Mouse (Mus musculus): ENCODE measurements around the gene Fgfr2. TPM values are rescaled to one million over a fixed set of nuclear protein-coding genes. Genes with fewer than 3 reads are reported as not detected.
"Not testable (repeated sequence)": the region's sequence is repeated elsewhere in the genome, so short reads cannot be mapped to it uniquely, and the experiment has no call there.

Fgfr2 gene
- total RNA-seq, 2 experiments from 2014 or later: 190 to 480 TPM

DNA sequence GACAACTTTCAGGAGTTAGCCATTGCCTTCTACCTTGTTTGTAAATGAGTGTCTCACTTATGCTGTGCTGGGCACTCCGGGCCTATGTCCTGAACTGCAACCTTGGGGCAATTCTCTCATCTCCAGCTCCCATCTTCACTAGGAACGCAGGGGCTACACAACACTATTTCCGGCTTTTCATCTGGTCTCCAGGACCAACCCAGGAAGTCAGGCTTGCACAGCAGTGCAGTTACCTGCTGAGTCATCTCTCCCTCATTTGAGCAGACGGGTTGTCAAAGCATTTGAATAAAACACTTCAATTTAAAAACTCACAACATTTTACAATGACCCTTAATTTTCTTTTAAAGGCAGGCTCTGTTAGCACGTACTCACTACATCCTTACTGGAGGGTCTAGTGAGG is 2612.9 kb downstream of the Fgfr2 start:
- DNase-seq: no peak

DNA sequence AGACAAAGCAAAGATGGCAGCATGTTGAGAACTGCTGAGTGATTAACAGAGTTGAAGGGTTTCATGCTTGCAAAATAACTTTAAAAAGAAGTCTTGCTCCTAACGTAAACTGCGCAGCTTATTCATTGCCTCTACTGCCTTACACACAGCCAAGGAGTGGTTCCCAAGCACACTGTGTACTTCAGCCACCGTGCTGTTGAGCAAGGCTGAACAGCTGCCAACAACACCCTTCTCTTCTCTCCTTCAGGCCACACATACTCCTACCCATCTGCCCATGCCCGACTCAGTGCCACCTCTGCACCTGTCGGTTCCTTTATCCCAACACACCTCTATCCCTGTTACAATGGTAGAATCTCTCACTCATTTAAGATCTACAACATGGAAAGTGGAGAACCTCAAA is 2620.1 kb downstream of the Fgfr2 start:
- no peak for DNase-seq

DNA sequence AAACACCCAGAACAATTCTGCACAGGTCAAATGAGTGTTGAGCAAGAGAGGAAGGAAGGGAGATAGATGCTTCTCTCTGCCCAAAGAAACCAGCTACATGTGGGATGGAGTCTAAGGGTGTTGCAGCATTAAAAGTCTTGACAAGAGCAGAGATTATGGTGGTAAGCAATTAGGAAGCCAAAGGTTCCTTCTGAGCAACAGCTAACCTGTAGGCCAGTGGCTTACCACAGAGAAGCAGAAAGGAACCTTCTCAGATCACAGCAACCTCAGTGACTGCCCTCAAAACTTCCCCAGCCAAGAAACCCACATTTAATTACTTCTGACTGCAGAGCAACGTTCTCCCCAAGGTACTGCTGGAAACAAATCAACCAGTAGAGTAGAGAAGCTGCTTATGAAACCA is 2621.7 kb downstream of the Fgfr2 start:
- DNase-seq: no peak

DNA sequence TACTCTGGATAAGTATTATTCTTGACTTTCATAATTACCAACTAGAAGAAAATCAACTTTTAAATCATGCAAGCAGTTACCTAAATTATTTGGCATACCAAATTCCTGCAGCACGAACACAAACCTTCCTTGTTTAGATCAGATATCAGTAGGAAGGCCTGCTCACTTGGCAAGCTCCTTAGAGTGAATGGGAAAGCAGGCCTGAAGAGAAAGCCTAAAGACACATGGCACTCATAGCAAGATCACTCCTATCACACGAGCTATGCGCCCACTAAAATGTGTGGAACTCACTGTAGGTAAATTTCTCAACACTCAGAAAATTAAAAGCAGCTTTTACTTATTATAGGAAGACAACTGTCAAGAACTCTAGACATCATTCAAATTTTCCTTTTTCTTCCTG is 2629.8 kb downstream of the Fgfr2 start:
- DNase-seq: no peak

DNA sequence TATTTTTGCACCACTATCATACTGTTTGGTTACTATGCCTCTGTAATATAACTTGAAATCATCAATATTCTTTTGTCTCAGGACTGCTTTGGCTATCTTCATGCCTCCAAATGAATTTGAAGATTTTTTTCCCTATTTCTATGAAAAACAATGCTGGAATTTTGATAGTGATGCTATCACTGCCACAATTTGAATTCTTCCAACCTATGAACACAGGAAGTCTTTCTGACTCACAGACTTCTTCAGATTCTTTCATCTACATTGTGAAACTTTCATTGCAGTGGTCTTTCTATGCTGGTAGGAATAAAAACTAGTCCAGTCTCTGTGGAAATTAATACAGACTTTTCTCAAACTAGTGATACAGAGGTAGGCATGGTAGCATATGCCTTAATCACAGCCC is 2631.1 kb downstream of the Fgfr2 start:
- no peak for DNase-seq

DNA sequence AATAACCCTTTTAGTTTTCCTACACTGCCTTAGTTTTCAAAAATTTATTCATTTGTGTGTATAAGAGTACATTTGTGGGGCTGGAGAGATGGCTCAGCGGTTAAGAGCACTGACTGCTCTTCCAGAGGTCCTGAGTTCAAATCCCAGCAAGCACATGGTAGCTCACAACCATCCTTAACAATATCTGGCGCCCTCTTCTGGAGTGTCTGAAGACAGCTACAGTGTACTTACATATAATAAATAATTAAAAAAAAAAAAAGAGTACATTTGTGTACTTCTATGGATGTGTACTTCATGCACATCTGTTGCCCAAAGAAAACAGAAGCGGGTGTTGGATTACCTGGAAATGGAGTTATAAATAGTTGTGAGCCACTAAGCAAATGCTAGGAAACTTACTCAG is 2644.1 kb downstream of the Fgfr2 start:
- DNase-seq: peak in 1 of 2 experiments; percentile 10

DNA sequence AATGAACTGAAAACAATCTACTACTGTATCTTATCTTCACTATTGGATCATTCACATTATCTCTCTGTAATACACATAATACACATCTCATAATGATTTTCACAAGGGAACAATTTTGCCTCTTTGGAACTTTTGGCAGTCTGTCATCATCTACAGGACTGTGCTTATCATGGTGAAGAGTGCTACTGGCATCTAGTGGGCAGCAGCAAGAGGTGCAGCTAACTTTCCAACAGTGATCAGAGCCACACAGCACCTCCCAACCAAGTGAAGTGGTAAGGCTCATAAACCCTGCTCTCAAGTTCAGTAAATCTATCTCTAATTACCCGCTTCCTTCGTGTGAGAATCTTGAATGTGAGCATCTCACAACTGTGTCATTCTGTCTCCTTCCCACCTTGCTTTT is 2647.2 kb downstream of the Fgfr2 start:
- peak; percentile 56 to 61 for DNase-seq

DNA sequence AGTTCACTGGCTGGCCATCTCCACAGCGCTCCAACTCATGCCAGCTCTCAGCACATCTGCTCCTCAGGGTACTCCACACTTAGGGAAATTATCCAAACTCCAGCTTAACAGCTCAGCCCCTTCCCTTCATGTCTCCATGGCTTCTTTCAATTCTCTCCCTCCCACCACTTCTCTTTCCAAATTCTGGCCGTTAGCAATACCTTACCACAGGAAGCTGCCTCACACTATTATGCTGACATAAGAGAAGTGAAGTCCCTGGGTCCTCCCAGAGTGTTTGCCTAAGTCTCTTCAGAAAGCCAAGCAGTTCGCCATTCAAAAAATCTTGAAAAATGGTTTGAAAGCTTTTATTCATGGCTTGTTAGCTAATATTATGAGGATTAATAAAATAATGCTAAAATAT is 2649.3 kb downstream of the Fgfr2 start:
- no peak for DNase-seq

DNA sequence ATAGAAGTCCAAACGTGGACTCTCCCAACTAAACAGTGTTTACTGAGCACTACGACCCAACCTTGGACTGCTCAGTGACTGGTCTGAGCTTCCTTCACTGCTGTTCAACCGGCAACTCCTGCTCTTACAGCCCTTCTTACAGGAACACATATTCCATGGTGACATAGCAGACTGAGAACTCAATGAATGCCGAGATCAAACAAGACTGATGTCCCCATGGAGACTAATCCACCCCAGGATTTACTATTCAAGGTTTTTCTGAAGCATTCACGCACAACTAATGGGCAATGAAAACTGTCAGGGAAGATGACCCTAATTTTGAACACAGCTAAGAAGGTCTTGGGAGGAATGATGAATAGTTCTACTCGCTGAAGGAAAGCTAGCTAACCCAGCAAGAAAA is 2650.5 kb downstream of the Fgfr2 start:
- no peak for DNase-seq

DNA sequence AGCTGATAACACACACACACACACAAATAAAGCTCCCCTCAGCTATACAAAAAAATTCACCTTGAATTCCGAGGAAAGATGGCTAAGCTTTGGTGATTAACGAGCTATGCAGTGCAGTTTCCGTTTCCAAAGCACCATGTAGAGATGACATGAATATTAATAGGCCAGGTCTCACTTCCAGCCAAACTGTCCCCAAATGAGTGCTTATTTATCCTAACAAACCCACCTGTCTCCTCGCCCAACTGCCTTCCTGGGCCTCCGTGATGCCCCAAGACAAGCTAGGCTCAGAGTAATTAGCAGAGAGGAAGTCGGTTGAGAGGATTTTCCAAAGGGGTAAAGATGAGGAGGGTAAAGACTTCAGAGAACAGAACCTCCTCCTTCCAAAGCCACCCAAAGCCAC is 2652.1 kb downstream of the Fgfr2 start:
- no peak for DNase-seq

DNA sequence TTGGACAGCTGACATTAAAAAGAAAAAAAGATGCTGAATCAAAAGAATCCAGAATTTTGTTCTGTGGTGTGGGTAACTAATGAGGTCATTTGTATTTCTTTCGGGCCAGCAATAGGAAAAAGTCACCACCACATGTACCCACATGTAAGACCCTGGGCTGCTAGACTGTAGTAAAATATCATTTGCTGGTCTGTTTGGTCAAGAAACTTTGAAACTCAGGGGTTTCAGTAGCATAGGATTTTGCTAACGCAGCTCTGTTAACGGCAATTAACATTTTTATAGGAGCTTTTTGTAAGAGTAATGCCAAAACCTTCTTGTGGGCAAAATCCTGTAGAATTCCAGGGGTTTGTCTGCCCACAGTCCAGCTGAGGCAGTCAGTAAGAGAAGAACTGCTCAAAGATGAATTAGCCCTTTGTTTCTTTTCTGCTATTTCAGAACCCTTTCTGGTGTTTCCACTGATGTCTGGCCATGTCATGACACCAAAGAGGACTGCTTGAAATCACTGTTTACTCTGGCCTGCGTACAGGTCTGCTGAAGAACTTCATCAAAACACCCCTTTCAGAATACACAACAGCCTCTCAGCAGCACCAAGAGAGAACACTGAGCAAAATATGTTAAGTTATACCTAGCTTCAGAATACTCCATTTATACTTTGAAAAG is 2667.4 kb downstream of the Fgfr2 start:
- DNase-seq: no peak

DNA sequence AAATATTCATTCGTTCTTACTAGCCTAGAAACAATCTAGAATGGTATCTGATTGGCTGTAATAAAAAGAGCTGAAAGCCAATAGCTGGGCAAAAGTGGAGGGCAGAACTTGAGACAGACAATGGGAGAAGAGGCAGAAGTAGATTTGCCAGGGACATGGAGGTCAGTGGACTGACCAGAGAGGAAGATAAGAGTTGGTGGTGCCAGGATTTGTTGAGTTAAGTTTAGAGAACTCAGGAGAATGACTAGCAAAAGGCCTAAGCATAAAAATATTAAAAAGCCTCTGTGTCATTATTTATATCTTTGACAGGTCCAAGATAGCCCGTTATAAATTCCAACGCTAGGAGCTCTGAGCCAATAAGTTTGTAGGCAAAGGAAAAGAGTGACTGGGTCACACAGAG is 2668.9 kb downstream of the Fgfr2 start:
- peak in 1 of 2 experiments; percentile 9 for DNase-seq

DNA sequence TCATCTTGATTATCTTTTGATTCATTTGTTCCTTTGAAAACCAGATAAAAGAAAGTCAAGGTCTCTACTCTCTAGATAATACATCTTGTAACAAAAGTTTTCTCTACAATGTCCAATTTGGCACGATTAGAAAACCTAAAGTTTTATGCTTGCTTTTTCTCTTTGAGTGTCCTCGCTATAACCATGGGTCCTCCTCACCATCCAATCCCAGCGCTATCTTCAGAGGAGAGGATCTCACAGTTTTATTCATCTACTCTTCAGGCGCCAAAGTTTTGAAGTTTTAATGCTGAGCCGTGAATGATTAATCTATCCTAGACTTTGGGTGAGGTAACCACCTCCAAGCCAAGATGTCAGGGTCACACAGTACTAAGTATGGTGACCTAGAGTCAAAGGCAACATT is 2687.4 kb downstream of the Fgfr2 start:
- DNase-seq: peak in 1 of 2 experiments; percentile 15

DNA sequence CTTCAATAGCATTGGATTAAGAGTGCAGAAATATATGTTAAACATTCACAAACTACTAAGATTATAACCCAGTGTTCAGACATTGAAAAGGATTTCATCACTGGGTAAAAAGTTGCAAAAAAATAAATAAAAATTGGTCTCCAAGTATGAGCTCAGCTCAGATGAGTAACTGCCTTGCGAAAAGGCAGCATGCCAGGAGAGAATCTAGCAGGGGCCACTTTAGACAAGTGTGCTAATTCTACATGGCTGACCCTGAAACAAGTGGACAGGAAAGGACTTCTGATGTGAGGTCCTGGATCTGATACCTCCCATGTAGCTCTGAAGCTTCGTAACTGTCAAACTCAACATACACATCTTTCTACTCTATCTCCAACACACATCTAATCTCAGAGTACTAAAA is 2691.0 kb downstream of the Fgfr2 start:
- DNase-seq: peak; percentile 80 to 81

DNA sequence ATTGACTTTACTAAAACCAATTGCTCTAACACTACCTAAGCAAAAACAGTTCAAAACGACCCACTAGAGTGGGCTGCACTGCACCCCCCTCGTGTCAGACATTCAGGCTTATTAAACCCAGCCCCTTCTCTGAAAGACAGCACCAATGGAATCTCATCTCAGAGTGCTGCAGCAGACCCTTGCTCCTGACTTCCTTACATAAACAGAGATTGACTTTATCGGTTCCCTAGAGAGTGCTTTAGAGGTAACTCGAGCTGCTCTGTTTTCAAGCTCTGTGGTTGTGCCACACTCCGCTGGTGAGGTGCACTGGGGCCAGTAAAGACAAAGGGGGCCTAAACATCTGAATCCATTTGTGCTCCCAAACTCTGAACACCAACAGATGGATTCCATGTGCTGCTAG is 2696.6 kb downstream of the Fgfr2 start:
- no peak for DNase-seq

DNA sequence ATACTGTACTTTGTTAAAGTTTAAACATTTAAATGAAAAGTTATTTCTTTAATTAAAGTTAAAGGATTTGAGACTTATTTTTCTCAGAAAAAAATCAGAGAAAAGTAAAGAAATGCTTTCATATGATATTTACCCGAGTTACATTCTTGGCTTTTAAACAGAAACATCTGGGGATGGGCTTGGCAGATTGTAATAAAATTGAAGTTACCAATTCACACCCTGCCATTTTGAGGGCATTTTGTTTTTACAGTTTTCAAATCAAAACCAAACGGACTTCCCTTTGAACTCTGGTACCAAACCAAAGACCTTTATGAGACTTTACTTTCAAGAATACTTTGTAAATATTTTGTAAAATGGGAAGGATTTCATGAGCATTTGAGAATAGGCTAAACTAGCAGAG is 2697.2 kb downstream of the Fgfr2 start:
- DNase-seq: no peak

DNA sequence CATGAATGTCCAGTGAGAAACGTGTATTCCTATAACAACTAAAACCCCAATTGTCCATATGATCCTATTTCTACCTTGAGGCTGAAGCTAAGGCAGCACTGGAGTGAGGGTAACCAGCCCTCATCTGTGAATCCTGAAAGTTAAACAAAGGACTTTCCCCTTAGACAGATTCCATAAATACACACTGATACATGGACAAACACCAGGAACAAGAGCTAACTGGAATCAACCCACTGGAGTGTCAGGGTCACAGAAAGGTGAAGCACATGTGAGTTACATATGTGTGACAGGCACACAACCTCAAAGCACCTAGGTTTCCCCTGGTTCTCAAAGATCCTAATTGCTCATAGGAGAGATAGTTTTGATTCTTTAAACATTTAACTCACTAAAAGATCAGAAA is 2703.2 kb downstream of the Fgfr2 start:
- no peak for DNase-seq

DNA sequence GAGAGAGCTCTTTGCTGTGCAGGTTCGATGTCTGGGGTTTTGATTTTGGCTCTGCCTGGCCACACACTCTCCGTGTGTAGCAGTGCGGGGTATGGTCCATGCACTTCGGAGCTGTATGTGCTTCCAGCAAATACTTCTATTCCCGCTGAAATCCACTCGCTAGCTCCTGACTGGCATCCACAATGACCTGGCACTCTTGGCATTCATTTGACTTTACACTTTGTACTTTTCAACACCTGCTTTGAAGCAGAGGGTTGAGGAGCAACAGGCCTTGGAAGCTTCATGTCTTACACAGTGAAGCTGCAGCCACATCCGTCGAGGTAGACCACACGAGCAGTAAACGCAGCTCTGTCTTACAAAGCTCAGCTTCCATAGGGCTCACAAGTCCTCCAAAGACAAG is 2715.5 kb downstream of the Fgfr2 start:
- no peak for DNase-seq

DNA sequence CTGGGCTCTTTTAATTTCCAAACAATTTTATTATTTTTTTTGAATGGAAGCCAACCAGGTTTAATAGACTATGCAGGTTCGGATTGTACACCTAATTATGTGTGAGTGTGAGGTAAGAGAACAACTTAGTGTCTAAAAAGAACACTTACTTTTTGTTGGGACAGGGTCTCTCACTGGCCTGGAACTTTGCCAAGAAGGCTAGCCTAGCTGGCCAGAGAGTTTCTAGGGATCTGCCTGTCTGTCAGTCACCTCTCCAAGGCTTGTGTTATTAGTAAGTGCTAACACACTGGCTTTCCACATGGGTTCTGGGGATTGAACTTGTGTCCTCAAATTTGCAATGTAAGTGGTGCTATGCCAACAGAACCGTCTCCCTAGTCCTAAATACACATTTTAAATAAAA is 2719.8 kb downstream of the Fgfr2 start:
- DNase-seq: no peak

DNA sequence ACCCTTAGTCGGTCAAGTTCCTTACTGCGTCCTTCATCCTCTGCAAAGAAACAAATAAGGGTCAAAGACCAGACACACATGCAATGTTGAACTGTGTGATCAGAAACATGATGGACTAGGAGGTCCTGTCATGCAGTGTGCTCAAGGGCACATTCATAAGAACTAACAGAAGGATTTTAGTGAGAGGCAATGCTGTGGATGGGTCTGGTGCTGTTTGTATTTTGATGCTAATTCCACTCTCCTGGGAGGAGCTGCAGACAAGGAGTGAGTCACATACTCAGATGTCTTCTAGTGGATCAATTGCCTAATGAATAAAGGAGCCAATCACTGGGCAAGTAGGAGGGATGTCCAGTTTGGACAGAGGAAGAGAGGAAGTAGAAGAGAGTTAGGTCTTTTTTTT is 2728.5 kb downstream of the Fgfr2 start:
- DNase-seq: no peak

DNA sequence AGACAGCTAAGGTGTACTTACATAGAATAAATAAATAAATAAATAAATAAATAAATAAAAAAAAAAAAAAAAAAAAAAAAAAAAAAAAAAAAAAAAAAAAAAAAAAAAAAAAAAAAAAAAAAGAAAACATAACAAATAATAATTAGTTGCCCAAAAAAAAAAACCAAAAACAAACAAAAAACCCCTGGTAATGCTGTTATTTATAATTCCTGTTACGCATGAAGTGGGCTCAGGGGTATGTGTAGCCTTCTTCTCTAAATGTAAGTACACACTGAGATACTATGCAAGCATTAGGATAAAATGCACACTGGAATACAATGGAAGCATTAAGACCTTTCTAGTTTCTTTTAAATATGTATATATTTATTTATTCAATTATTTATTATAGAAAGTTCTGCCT is 2733.1 kb downstream of the Fgfr2 start:
- DNase-seq: not testable (repeated sequence)

DNA sequence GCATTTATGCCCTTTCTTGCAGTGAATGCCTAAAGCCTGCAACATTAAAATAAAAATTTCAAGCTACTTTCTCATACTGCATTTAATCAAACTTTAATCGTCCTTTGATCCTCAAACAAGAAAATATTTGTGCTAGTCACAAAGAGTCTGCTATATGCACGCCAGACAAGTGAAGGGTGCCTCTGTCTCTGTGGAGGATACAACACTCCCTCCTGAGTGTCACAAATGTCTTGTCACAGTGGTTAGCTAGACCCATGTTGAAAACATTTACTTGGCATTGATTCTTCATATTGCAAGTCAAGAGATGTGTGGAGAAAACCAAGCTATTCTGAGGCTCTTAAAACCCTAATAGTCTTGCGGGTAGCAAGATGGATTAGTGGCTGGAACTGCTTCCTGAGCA is 2736.8 kb downstream of the Fgfr2 start:
- DNase-seq: no peak

DNA sequence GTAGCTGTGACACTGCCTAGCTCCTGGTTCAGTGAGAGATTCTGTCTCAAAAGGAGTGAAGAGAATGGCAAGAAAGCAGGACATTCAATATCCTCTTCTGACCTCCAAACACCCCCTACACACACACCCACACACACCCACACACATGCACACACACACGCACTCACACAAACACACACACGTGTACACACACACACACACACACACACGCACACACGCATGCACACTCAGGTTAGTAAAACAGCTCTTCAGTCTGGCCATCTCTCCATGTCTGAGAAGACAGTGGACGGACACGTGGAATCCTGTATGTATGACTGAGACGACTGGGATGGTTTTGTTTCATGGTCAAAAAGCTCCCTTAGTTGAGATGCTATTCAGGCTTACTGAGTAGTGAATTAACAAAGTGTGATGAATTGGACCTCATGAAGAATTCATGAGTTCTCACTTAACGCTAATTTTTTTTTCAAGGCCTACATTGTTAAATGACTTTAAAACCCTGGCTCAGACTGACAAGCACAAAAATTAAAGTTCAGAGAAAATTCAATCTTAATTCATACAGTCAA is 2737.3 kb downstream of the Fgfr2 start:
- no peak for DNase-seq

DNA sequence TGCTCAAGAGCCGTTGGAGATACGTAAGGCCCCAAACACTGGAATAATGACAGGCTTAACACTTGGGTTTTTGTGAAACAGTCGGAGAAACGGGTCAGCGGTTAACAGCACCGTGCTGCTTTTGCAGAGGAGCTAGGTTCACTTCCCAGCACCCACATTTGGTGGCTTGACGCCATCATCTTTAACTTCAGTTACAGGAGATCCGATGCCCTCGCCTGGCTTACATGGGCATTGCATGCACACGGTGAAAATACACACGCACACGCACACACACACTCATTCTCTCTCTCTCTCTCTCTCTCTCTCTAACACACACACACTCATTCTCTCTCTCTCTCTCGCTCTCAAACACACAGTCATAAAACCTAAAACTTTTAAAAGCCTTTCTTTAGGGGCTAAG is 2741.0 kb downstream of the Fgfr2 start:
- DNase-seq: no peak

Data from adrenal gland, postnatal 36 days (tissue).